Mouse (Mus musculus) spleen, adult 2 months (tissue): Measurements from ENCODE around the gene Enah. TPM values are rescaled to one million over a fixed set of nuclear protein-coding genes. Genes with fewer than 3 reads are reported as not detected.

Experiments
- DNase-seq, 2 experiments: peaks; one replicate each; pipeline versions ENCODE4 v3.0.0 to v3.0.0-alpha.2; 2012 to 2021; ENCODE audit warnings: low spot score in 2 of 2, low read depth in 1 of 2
- H3K27ac ChIP-seq: fragments of 200-500 bp; 2 replicates; pipeline ENCODE4 v1.5.1; 2012; ENCODE audit warnings: low read length, inconsistent platforms; ENCODE audit not compliant: insufficient read depth
- H3K27me3 ChIP-seq: fragments of 200-500 bp; 2 replicates; pipeline ENCODE4 v1.6.1; 2012; ENCODE audit warnings: mild to moderate bottlenecking, moderate library complexity, low read length, inconsistent platforms; ENCODE audit not compliant: control insufficient read depth, insufficient read depth
- H3K36me3 ChIP-seq: fragments of 200-500 bp; 2 replicates; pipeline ENCODE4 v1.6.1; 2012; ENCODE audit warnings: mild to moderate bottlenecking, low read length, inconsistent platforms; ENCODE audit not compliant: control insufficient read depth, insufficient read depth
- H3K4me1 ChIP-seq: fragments of 200-500 bp; 2 replicates; pipeline ENCODE4 v1.6.1; 2011; ENCODE audit warnings: inconsistent platforms; ENCODE audit not compliant: control insufficient read depth, insufficient read depth, insufficient read length
- H3K4me3 ChIP-seq: fragments of 200-500 bp; 2 replicates; pipeline ENCODE4 v1.5.1; 2011; ENCODE audit warnings: mild to moderate bottlenecking, inconsistent platforms; ENCODE audit not compliant: insufficient read depth, insufficient read length; ENCODE audit errors: extremely low read depth
- CTCF ChIP-seq: fragments of 200-500 bp; IDR thresholded peaks from 2 replicates; pipeline ENCODE4 v1.5.1; 2011; ENCODE audit warnings: mild to moderate bottlenecking, inconsistent platforms; ENCODE audit not compliant: insufficient read depth, insufficient read length, insufficient replicate concordance; ENCODE audit errors: extremely low read depth
- POLR2A ChIP-seq: fragments of 200-500 bp; IDR thresholded peaks from 2 replicates; pipeline ENCODE4 v1.6.1; 2011; ENCODE audit warnings: low read depth, low read length, inconsistent platforms
- WGBS: fragments of 180-500 bp; shearing (Covaris S2); methylation state at CpG from one replicate; pipeline ENCODE4 v1.1.7; 2018; 5-methylcytosine and 5-hydroxymethylcytosine counted together
- polyA plus RNA-seq: library from polyadenylated mRNA; depleted of rRNA; stranded (reverse); fragments of >200 nt; gene quantifications from 2 replicates; pipeline ENCODE4 v1.2.3, GENCODE M21; 2012

Enah gene
- polyA plus RNA-seq, 1 experiment = 1.5 TPM

GRCm38 (mm10) chr1:181950721-181951120, 69.1 kb downstream of the Enah start:
- Histone ChIP-seq H3K27me3 (no peaks in the 10 kb centered on the region), H3K4me1 (no peaks in the 10 kb centered on the region), H3K36me3 (no peaks in the 10 kb centered on the region), H3K4me3 (no peak overlapping the region), H3K27ac (no peak overlapping the region; the same call in 1 of the 2 replicates)
- peak in 1 of 2 experiments; percentile 22 for DNase-seq
- WGBS = 52% methylated on average over 9 of the region's 9 CpGs
- TF ChIP-seq POLR2A (no peak), CTCF (no peak)

DNA sequence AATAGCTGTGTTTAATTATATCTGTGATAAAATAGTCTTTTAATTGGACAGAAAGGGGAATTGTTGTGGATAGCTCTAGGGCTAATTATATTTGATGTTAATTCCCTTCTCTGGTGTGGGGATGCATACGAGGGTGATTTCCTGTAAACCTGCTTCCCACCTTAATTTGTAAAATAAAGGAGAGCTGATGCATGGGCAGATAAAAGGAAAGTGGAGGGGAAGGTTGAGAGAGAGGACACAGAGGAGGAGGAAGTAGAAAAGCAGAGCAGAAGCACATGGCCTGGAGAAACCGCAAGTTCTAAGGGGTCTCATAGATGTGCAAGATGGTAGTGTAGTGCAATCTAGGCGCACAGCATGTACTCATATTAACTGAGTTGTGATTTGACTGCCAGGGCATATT, 71.6 kb downstream of the Enah start:
- TF ChIP-seq CTCF (no peak), POLR2A (no peak)
- Histone ChIP-seq H3K27me3 (no peaks in the 10 kb centered on the region), H3K27ac (no peak overlapping the region), H3K4me1 (no peaks in the 10 kb centered on the region), H3K4me3 (no peak overlapping the region), H3K36me3 (no peaks in the 10 kb centered on the region)
- no peak for DNase-seq
- WGBS = 90% methylated on average over 3 of the region's 3 CpGs

- Histone ChIP-seq H3K4me1 (no peaks in the 10 kb centered on the region), H3K27ac (no peak overlapping the region), H3K36me3 (no peaks in the 10 kb centered on the region), H3K4me3 (no peak overlapping the region), H3K27me3 (no peaks in the 10 kb centered on the region)
- WGBS = 54% methylated on average over 2 of the region's 2 CpGs
- DNase-seq = no peak
- no peak for TF ChIP-seq POLR2A
- no peak for TF ChIP-seq CTCF
Observed at GRCm38 (mm10) chr1:181937064-181937463, 82.7 kb downstream of the Enah start.

GRCm38 (mm10) chr1:181928388-181928787, 91.4 kb downstream of the Enah start:
- H3K27me3 ChIP-seq = no peaks in the 10 kb centered on the region
- no peaks in the 10 kb centered on the region for H3K4me1 ChIP-seq
- no peak overlapping the region for H3K27ac ChIP-seq
- no peak overlapping the region for H3K4me3 ChIP-seq
- 22% methylated on average over 5 of the region's 5 CpGs for WGBS
- H3K36me3 ChIP-seq = no peaks in the 10 kb centered on the region
- DNase-seq = no peak
- TF ChIP-seq POLR2A (no peak), CTCF (no peak)

GRCm38 (mm10) chr1:181923384-181923783, 96.4 kb downstream of the Enah start:
- no peak for DNase-seq
- Histone ChIP-seq H3K36me3 (no peaks in the 10 kb centered on the region), H3K27ac (no peak overlapping the region), H3K27me3 (no peaks in the 10 kb centered on the region), H3K4me1 (no peaks in the 10 kb centered on the region), H3K4me3 (no peak overlapping the region)
- TF ChIP-seq CTCF (no peak), POLR2A (no peak)
- 82% methylated on average over 24 of the region's 24 CpGs for WGBS

- WGBS = 59% methylated on average over 37 of the region's 37 CpGs
- Histone ChIP-seq H3K4me1 (no peaks in the 10 kb centered on the region), H3K36me3 (no peaks in the 10 kb centered on the region), H3K4me3 (peak overlapping the region; percentile 63; the same call in 1 of the 2 replicates), H3K27me3 (no peaks in the 10 kb centered on the region), H3K27ac (0 out of 2 replicates have a peak overlapping the region, but pooled peaks have one; percentile 51)
- TF ChIP-seq CTCF (no peak), POLR2A (no peak)
- peak; percentile 9 to 16 for DNase-seq
Observed at GRCm38 (mm10) chr1:181921580-181922494, 98.0 kb downstream of the Enah start.

DNA sequence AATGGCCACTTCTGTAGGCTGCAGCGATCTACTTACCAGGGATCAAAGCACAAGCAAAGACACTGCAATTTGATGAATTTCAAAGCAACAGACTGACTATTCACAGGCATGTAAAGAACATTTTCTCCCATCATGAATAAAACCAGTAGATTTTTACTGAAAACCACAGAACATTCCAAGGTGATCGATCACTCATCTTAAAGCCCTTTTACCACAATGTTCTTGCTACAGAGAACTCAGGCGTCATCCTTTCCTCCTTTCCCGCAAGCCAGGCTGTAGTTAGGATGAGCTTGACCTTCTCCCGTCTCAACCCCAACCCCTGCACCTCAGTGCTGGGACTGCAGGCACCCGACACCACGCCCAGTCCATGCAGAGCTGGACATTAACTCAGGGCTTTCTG, 107.9 kb downstream of the Enah start:
- WGBS = 91% methylated on average over 7 of the region's 7 CpGs
- TF ChIP-seq POLR2A (no peak), CTCF (no peak)
- Histone ChIP-seq H3K27ac (no peak overlapping the region), H3K4me1 (no peaks in the 10 kb centered on the region), H3K27me3 (no peaks in the 10 kb centered on the region), H3K36me3 (no peaks in the 10 kb centered on the region), H3K4me3 (no peak overlapping the region)
- no peak for DNase-seq
